Mouse (Mus musculus) cortical plate, adult 2 months (tissue): ENCODE data around the gene Rgl2. TPM values are rescaled to one million over a fixed set of nuclear protein-coding genes. Genes with fewer than 3 reads are reported as not detected.
"Not testable (repeated sequence)": the region's sequence is repeated elsewhere in the genome, so short reads cannot be mapped to it uniquely, and the experiment has no call there.

ENCODE experiments used
- H3K27ac ChIP-seq: fragments of 200-500 bp; 2 replicates; pipeline ENCODE4 v1.5.1; 2012; ENCODE audit warnings: low read length, control low read depth, inconsistent platforms; ENCODE audit not compliant: insufficient read depth
- H3K4me1 ChIP-seq: fragments of 200-500 bp; 2 replicates; pipeline ENCODE4 v1.6.1; 2011; ENCODE audit warnings: low read length; ENCODE audit not compliant: control insufficient read depth, insufficient read depth
- H3K4me3 ChIP-seq: fragments of 200-500 bp; 2 replicates; pipeline ENCODE4 v1.5.1; 2011; ENCODE audit warnings: mild to moderate bottlenecking, low read length, control low read depth; ENCODE audit not compliant: insufficient read depth
- CTCF ChIP-seq: fragments of 200-500 bp; IDR thresholded peaks from 2 replicates; pipeline ENCODE4 v1.5.1; 2011; ENCODE audit warnings: mild to moderate bottlenecking, control low read depth, low read length; ENCODE audit not compliant: insufficient read depth; ENCODE audit errors: extremely low read depth
- POLR2A ChIP-seq: fragments of 200-500 bp; IDR thresholded peaks from 2 replicates; pipeline ENCODE4 v1.6.1; 2011; ENCODE audit warnings: mild to moderate bottlenecking, low read length, control low read depth; ENCODE audit not compliant: insufficient read depth; ENCODE audit errors: extremely low read depth
- polyA plus RNA-seq: library from polyadenylated mRNA; depleted of rRNA; stranded (reverse); fragments of >200 nt; gene quantifications from 2 replicates; pipeline ENCODE4 v1.2.3, GENCODE M21; 2012; rRNA removed

Gene Rgl2
- polyA plus RNA-seq: 164 and 177 TPM in 2 replicates

- TF ChIP-seq POLR2A (peak; percentile 66; the same call in 1 of the 2 replicates), CTCF (no peak)
- H3K4me3 ChIP-seq: peak within 1 kb of the TSS; percentile 62
- no peaks in the 10 kb centered on the region for H3K4me1 ChIP-seq
- H3K27ac ChIP-seq: peak within 1 kb of the TSS; percentile 92
These were observed at the start of gene Rgl2 for GRCm38 (mm10) chr17:33929371-33930279. Gene Rgl2 (plus strand): TSS chr17:33929543.

GRCm38 (mm10) chr17:33884320-33884719 is 45.0 kb upstream of the Rgl2 start:
- H3K27ac ChIP-seq, H3K4me3 ChIP-seq, H3K4me1 ChIP-seq: not testable (repeated sequence)

DNA sequence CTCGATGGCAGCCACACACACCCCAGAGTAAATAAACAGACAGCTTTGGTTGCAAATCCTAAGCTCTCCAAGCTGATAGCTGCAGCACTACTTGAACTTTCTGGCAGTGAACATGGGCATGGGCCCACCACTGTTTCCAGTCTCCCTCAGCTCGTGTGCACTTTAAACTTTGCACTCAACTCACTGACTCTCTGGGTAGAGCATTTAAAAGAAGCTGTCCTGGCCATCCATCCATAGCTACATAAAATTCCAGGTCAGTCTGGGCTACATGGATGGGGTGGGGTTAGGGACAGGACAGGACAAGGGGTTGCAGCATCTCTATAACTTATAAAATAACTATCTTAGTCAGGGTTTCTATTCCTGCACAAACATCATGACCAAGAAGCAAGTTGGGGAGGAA is 41.5 kb upstream of the Rgl2 start:
- not testable (repeated sequence) for H3K4me3 ChIP-seq, H3K4me1 ChIP-seq, H3K27ac ChIP-seq

GRCm38 (mm10) chr17:33888230-33888629 is 41.1 kb upstream of the Rgl2 start:
- not testable (repeated sequence) for H3K4me3 ChIP-seq, H3K27ac ChIP-seq, H3K4me1 ChIP-seq

DNA sequence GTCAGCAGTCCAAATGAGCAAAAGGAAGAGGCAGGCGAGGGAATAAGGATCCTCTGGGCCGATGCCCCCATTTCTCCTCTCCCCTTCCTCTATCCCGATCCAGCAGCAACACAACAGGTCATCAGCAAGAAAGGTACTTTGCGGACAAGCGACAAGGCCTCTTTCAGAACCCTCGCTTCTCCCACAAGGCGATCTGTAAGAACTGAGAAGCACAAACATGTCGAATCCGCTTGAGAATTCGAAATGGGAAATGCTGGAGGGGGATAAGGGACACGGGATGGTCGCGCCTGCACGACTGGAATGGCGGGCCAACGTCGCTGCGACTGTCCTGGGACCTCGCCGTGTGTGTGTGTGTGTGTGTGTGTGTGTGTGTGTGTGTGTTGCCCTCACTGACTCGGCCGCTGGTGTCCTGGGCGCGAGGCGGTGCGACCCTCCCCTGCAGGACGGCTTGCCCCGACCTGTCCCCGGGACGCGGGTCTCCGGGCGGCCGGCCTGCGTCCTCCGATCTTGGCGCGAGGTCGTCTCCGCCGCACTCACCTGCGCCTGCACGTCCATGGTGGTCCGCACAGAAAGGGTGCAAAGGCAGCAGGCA is 39.3 kb upstream of the Rgl2 start:
- not testable (repeated sequence) for H3K27ac ChIP-seq, H3K4me1 ChIP-seq
- peak overlapping the region; percentile 41 for H3K4me3 ChIP-seq

- Histone ChIP-seq H3K27ac (no peak within 1 kb of the TSS), H3K4me3 (peak within 1 kb of the TSS; percentile 41), H3K4me1 (no peaks in the 10 kb centered on the region)
- peak; percentile 94 for TF ChIP-seq CTCF
- TF ChIP-seq POLR2A: no peak
These were observed 38.7 kb upstream of the Rgl2 start, which contains the start of gene Kifc1 for GRCm38 (mm10) chr17:33890533-33891059. Gene Kifc1 (minus strand): TSS chr17:33890661.

DNA sequence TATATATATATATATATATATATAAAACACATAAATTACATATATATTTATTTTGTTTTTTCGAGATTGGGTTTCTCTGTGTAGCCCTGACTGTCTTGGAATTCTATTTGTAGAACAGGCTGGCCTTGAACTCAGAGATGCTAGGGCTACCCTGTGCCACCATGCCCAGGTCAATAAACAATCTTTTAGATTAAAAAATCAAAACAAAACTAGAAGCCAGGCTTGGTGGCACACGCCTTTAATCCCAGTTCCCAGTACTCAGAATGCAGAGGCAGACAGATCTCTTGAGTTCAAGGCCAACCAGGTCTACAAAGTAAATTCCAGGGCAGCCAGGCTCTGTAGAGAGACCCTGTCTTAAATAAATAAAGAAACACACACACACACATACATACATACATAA is 38.0 kb upstream of the Rgl2 start:
- H3K4me1 ChIP-seq: no peaks in the 10 kb centered on the region
- H3K27ac ChIP-seq: no peak overlapping the region
- H3K4me3 ChIP-seq: no peak overlapping the region
- TF ChIP-seq CTCF (no peak), POLR2A (no peak)

DNA sequence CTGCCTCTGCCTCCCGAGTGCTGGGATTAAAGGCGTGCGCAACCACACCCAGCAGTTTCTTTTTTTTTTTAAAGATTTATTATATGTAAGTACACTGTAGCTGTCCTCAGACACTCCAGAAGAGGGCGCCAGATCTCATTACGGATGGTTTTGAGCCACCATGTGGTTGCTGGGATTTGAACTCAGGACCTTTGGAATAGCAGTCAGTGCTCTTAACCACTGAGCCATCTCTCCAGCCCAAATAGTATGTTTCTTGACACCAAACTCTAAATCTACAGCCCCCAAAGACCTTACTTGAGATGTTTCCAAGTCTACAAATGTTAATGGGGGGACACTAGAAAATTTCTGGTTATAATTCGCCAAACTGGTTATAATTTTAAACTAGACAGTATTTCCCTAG is 37.5 kb upstream of the Rgl2 start:
- H3K4me3 ChIP-seq, H3K27ac ChIP-seq, H3K4me1 ChIP-seq: not testable (repeated sequence)

DNA sequence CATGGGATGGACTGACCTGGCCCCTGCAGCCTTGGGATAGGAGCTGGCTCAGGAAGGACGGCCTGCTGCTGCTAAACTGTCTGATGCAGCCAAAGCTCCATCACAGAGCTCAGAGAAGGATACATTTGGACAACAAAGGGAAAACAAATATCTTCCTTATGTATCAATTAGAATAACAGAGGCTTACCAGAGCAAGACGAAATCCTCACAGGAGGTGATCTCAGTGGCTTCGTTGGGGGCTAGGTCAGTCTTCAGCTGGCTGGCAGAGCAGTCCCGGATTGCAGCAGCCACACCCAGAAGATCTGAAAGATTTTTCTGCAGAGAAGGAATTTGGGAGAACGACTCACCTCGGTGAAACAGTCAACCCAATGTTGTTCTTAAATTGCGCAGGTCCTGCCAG is 36.9 kb upstream of the Rgl2 start:
- H3K4me1 ChIP-seq: no peaks in the 10 kb centered on the region
- TF ChIP-seq CTCF (no peak), POLR2A (no peak)
- no peak overlapping the region for H3K4me3 ChIP-seq
- no peak overlapping the region for H3K27ac ChIP-seq

- not testable (repeated sequence) for H3K4me3 ChIP-seq, H3K4me1 ChIP-seq, H3K27ac ChIP-seq
These were observed 36.3 kb upstream of the Rgl2 start for GRCm38 (mm10) chr17:33893011-33893410.
